Mouse (Mus musculus): ENCODE measurements around the gene Odf2l. TPM values are rescaled to one million over a fixed set of nuclear protein-coding genes. Genes with fewer than 3 reads are reported as not detected.

Odf2l gene
- polyA plus RNA-seq, 1 experiment from 2014 or later, result 28.5 TPM

GRCm38 (mm10) chr3:145146871-145147270 is 28.5 kb downstream of the Odf2l start:
- H3K9ac ChIP-seq (replicated peaks), result no peak overlapping the region
- no peak overlapping the region for H3K4me3 ChIP-seq
- no peaks in the 10 kb centered on the region for H3K9me3 ChIP-seq
- 95% methylated on average over 9 of the region's 9 CpGs for WGBS
- H3K27me3 ChIP-seq, result no peaks in the 10 kb centered on the region
- H3K27ac ChIP-seq (replicated peaks), result no peak overlapping the region
- H3K36me3 ChIP-seq, result peaks cover 23% of the 10 kb centered on the region
- H3K4me1 ChIP-seq, result no peaks in the 10 kb centered on the region
- ATAC-seq (ENCODE audit: low FRiP score, low read depth), result no peak
- H3K4me2 ChIP-seq (replicated peaks), result no peak overlapping the region

DNA sequence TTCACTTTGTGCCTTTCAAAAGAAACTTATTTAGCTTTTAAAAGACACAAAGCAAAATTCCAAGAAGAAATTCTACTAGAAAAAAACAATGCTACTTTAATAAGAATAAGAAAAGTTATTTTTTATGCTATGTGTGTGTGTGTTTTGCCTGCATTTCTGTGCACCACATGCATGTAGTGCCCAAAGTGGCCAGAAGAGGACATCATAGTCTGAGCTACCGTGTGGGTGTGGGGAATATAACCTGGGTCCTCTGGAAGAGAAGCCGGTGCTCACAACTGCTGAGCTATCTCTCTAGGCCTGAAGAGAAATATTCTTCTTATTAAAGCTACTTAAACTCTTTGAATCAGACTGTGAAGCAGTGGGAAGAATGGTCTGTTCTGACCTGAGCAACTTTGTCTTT is 29.1 kb downstream of the Odf2l start:
- H3K27me3 ChIP-seq, result no peaks in the 10 kb centered on the region
- peaks cover 27% of the 10 kb centered on the region for H3K36me3 ChIP-seq
- H3K4me1 ChIP-seq, result no peaks in the 10 kb centered on the region
- no peak overlapping the region for H3K27ac ChIP-seq (replicated peaks)
- 93% methylated on average over 2 of the region's 2 CpGs for whole genome bisulfite sequencing
- H3K4me3 ChIP-seq, result no peak overlapping the region
- no peak for ATAC-seq (ENCODE audit: low FRiP score, low read depth)
- H3K9ac ChIP-seq (replicated peaks), result no peak overlapping the region
- H3K4me2 ChIP-seq (replicated peaks), result no peak overlapping the region
- no peaks in the 10 kb centered on the region for H3K9me3 ChIP-seq

- Histone ChIP-seq H3K27me3 (no peaks in the 10 kb centered on the region), H3K4me1 (no peaks in the 10 kb centered on the region), H3K9ac (replicated peaks) (no peak overlapping the region), H3K9me3 (no peaks in the 10 kb centered on the region), H3K27ac (replicated peaks) (no peak overlapping the region), H3K4me2 (replicated peaks) (no peak overlapping the region), H3K36me3 (peaks cover 27% of the 10 kb centered on the region), H3K4me3 (no peak overlapping the region)
- ATAC-seq (ENCODE audit: low FRiP score, low read depth), result no peak
Observed at GRCm38 (mm10) chr3:145147952-145148351, 29.6 kb downstream of the Odf2l start.

- Histone ChIP-seq H3K4me1 (no peaks in the 10 kb centered on the region), H3K9me3 (no peaks in the 10 kb centered on the region), H3K4me2 (replicated peaks) (no peak overlapping the region), H3K9ac (replicated peaks) (no peak overlapping the region), H3K27me3 (no peaks in the 10 kb centered on the region), H3K4me3 (no peak overlapping the region), H3K36me3 (peaks cover 40% of the 10 kb centered on the region), H3K27ac (replicated peaks) (no peak overlapping the region)
- 91% methylated on average over 7 of the region's 7 CpGs for WGBS
- no peak for ATAC-seq (ENCODE audit: low FRiP score, low read depth)
Observed at GRCm38 (mm10) chr3:145151092-145151491, 32.7 kb downstream of the Odf2l start.

- H3K4me1 ChIP-seq, result no peaks in the 10 kb centered on the region
- H3K36me3 ChIP-seq, result peaks cover 35% of the 10 kb centered on the region
- H3K27ac ChIP-seq (replicated peaks), result no peak overlapping the region
- no peak overlapping the region for H3K9ac ChIP-seq (replicated peaks)
- no peak overlapping the region for H3K4me2 ChIP-seq (replicated peaks)
- H3K4me3 ChIP-seq, result no peak overlapping the region
- no peaks in the 10 kb centered on the region for H3K27me3 ChIP-seq
- ATAC-seq (ENCODE audit: low FRiP score, low read depth), result no peak
- no peaks in the 10 kb centered on the region for H3K9me3 ChIP-seq
- WGBS, result 91% methylated on average over 7 of the region's 7 CpGs
Observed at GRCm38 (mm10) chr3:145151933-145152332, 33.5 kb downstream of the Odf2l start.

- WGBS, result 91% methylated on average over 6 of the region's 6 CpGs
- Histone ChIP-seq H3K4me2 (replicated peaks) (no peak overlapping the region), H3K9me3 (no peaks in the 10 kb centered on the region), H3K36me3 (peaks cover 17% of the 10 kb centered on the region; the same call in 1 of the 2 replicates), H3K4me1 (no peaks in the 10 kb centered on the region), H3K27me3 (no peaks in the 10 kb centered on the region), H3K27ac (replicated peaks) (no peak overlapping the region), H3K4me3 (no peak overlapping the region), H3K9ac (replicated peaks) (no peak overlapping the region)
- no peak for ATAC-seq (ENCODE audit: low FRiP score, low read depth)
Observed at GRCm38 (mm10) chr3:145156883-145157282, 38.5 kb downstream of the Odf2l start.

GRCm38 (mm10) chr3:145158441-145158840 is 40.1 kb downstream of the Odf2l start:
- H3K9me3 ChIP-seq, result no peaks in the 10 kb centered on the region
- peaks cover 12% of the 10 kb centered on the region; the same call in 1 of the 2 replicates for H3K36me3 ChIP-seq
- no peak overlapping the region for H3K4me2 ChIP-seq (replicated peaks)
- no peaks in the 10 kb centered on the region for H3K27me3 ChIP-seq
- no peaks in the 10 kb centered on the region for H3K4me1 ChIP-seq
- WGBS, result 90% methylated on average over 3 of the region's 3 CpGs
- ATAC-seq (ENCODE audit: low FRiP score, low read depth), result no peak
- no peak overlapping the region for H3K4me3 ChIP-seq
- no peak overlapping the region for H3K27ac ChIP-seq (replicated peaks)
- H3K9ac ChIP-seq (replicated peaks), result no peak overlapping the region

- no peak overlapping the region for H3K27ac ChIP-seq (replicated peaks)
- no peak overlapping the region for H3K4me3 ChIP-seq
- 95% methylated on average over 11 of the region's 11 CpGs for WGBS
- no peaks in the 10 kb centered on the region for H3K27me3 ChIP-seq
- no peak overlapping the region for H3K9ac ChIP-seq (replicated peaks)
- H3K36me3 ChIP-seq, result no peaks in the 10 kb centered on the region
- H3K4me2 ChIP-seq (replicated peaks), result no peak overlapping the region
- no peak for ATAC-seq (ENCODE audit: low FRiP score, low read depth)
- H3K4me1 ChIP-seq, result no peaks in the 10 kb centered on the region
- no peaks in the 10 kb centered on the region for H3K9me3 ChIP-seq
Observed at GRCm38 (mm10) chr3:145166741-145167140, 48.4 kb downstream of the Odf2l start.

DNA sequence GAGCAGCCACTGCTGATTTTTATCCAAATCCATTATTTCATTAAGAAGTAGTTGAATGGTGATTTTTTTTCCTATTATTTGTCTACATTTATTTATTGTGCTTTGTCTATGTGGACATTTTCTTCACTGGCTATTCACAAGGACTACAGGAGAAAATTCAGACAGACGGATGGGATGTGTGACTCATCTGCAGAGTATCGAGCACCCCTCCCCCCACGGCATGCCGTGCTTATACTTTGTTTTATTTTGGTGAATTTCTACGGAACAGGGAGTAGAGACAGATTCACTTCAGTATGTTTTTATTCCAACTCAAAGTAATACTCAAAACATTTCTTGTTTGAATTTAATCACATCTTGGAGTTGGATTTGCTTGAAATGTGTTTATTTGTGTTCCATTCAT is 49.4 kb downstream of the Odf2l start:
- H3K4me2 ChIP-seq (replicated peaks), result no peak overlapping the region

GRCm38 (mm10) chr3:145168844-145169696 is 50.7 kb downstream of the Odf2l start:
- Histone ChIP-seq H3K4me3 (no peak overlapping the region), H3K9me3 (no peaks in the 10 kb centered on the region), H3K4me1 (no peaks in the 10 kb centered on the region), H3K27me3 (no peaks in the 10 kb centered on the region), H3K27ac (replicated peaks) (no peak overlapping the region), H3K4me2 (replicated peaks) (no peak overlapping the region), H3K36me3 (no peaks in the 10 kb centered on the region), H3K9ac (replicated peaks) (no peak overlapping the region)
- 87% methylated on average over 13 of the region's 13 CpGs for WGBS
- no peak for ATAC-seq (ENCODE audit: low FRiP score, low read depth)

More for the DNA sequence above, 49.4 kb downstream of the Odf2l start:
- no peaks in the 10 kb centered on the region for H3K4me1 ChIP-seq
- ATAC-seq (ENCODE audit: low FRiP score, low read depth), result no peak
- 87% methylated on average over 5 of the region's 5 CpGs for WGBS
- no peak overlapping the region for H3K4me3 ChIP-seq
- no peaks in the 10 kb centered on the region for H3K27me3 ChIP-seq
- H3K27ac ChIP-seq (replicated peaks), result no peak overlapping the region
- H3K9me3 ChIP-seq, result no peaks in the 10 kb centered on the region
- no peaks in the 10 kb centered on the region for H3K36me3 ChIP-seq
- H3K9ac ChIP-seq (replicated peaks), result no peak overlapping the region

DNA sequence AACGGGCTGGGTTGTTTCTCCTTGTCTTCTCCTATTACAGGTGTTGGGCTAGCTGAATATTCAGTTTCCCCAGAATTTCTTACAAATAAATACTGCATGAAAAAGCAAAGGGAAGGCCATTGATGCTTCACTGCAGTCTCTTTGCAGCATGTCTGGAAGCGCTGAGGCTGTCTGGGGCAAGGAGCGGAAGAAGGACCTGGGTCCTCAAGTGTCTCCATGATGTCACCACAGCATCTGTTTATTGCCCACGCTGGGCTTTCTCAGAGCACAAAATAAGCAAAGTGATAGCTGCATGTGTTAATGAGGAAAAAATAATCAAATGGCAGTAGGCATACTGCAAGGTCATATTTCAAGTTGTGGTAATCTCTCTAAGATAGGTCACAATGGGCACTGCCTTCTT is 51.6 kb downstream of the Odf2l start:
- WGBS, result 90% methylated on average over 4 of the region's 4 CpGs
- Histone ChIP-seq H3K36me3 (no peaks in the 10 kb centered on the region), H3K4me3 (no peak overlapping the region), H3K27me3 (no peaks in the 10 kb centered on the region), H3K27ac (replicated peaks) (no peak overlapping the region), H3K9ac (replicated peaks) (no peak overlapping the region), H3K4me2 (replicated peaks) (no peak overlapping the region), H3K9me3 (no peaks in the 10 kb centered on the region), H3K4me1 (no peaks in the 10 kb centered on the region)
- no peak for ATAC-seq (ENCODE audit: low FRiP score, low read depth)

DNA sequence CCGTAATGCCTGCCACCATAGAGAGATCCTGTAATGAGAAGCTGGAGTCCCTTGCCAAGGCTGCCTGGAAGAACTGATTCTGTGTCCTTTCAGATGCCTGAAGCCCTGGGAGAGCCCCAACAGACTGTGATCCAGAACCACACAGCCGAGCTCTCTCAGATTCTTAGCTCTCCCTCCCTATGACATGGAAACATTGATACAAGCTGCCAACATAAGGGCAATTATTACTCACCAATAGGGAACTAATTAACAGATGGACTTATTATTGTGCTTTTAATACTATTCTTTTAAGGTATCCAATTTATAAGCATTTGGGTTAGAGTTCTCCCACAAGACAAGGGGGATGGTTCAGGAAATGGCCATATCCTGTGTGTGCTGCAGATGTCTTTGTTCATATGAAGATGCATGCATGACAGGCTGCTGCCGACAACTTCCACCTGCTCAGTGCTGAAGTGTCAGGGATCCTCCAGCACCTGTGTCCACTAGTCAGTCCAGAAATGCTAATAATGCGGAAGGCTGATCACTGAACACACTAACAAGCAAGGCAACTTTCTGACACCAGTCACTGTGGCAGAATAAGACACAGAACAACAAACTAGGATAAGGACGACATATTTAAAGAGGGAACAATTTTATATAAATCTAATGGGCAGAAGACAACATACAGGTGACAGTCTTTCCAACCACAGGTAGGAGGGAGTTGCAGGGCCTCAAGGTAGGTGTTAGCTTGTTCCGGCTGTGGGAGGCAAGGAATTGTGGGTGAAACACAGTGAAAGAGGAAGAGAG is 52.4 kb downstream of the Odf2l start:
- Histone ChIP-seq H3K9ac (replicated peaks) (no peak overlapping the region), H3K4me2 (replicated peaks) (no peak overlapping the region), H3K27me3 (no peaks in the 10 kb centered on the region), H3K4me1 (no peaks in the 10 kb centered on the region), H3K4me3 (no peak overlapping the region), H3K27ac (replicated peaks) (no peak overlapping the region), H3K9me3 (no peaks in the 10 kb centered on the region), H3K36me3 (no peaks in the 10 kb centered on the region)
- no peak for ATAC-seq (ENCODE audit: low FRiP score, low read depth)
- 87% methylated on average over 6 of the region's 6 CpGs for WGBS

All from midbrain, embryonic 12.5 days (tissue).